Mouse (Mus musculus): ENCODE results near the gene Spg11.

Spg11 gene

GRCm38 (mm10) chr2:122065200-122065969 is 52.8 kb downstream of the Spg11 start:
- DNase-seq (ENCODE audit: low read depth, low spot score): peak; percentile 25

- DNase-seq (ENCODE audit: low read depth, low spot score): no peak
These were observed 58.6 kb downstream of the Spg11 start for GRCm38 (mm10) chr2:122059365-122060115.

GRCm38 (mm10) chr2:122043926-122044325 is 74.3 kb downstream of the Spg11 start:
- DNase-seq (ENCODE audit: low read depth, low spot score): no peak

GRCm38 (mm10) chr2:122036064-122036463 is 82.1 kb downstream of the Spg11 start:
- DNase-seq (ENCODE audit: low read depth, low spot score): no peak

- no peak for DNase-seq (ENCODE audit: low read depth, low spot score)
These were observed 86.2 kb downstream of the Spg11 start for GRCm38 (mm10) chr2:122031970-122032369.

- peak; percentile 61 for DNase-seq (ENCODE audit: low read depth, low spot score)
These were observed 89.2 kb downstream of the Spg11 start for GRCm38 (mm10) chr2:122028756-122029700.

- DNase-seq (ENCODE audit: low read depth, low spot score): peak; percentile 89
These were observed 90.1 kb downstream of the Spg11 start, which contains the start of gene Eif3j1 for GRCm38 (mm10) chr2:122027862-122028755. Eif3j1 (plus strand) TSS chr2:122028546.

- peak; percentile 42 for DNase-seq (ENCODE audit: low read depth, low spot score)
These were observed 91.1 kb downstream of the Spg11 start for GRCm38 (mm10) chr2:122027091-122027490.

GRCm38 (mm10) chr2:122022284-122022683 is 95.9 kb downstream of the Spg11 start:
- DNase-seq (ENCODE audit: low read depth, low spot score): peak; percentile 34

GRCm38 (mm10) chr2:122018705-122019104 is 99.5 kb downstream of the Spg11 start:
- DNase-seq (ENCODE audit: low read depth, low spot score): no peak

GRCm38 (mm10) chr2:122011441-122011840 is 106.7 kb downstream of the Spg11 start:
- no peak for DNase-seq (ENCODE audit: low read depth, low spot score)

- DNase-seq (ENCODE audit: low read depth, low spot score): no peak
These were observed 109.4 kb downstream of the Spg11 start for GRCm38 (mm10) chr2:122008832-122009231.
